Mouse (Mus musculus) neural tube, embryonic 14.5 days (tissue): Measurements from ENCODE around the gene Lhx4. TPM values are rescaled to one million over a fixed set of nuclear protein-coding genes. Genes with fewer than 3 reads are reported as not detected.

Source experiments
- ATAC-seq: fragments of 200-750 bp; cut with Nextera tagmentation; 2 replicates; pipeline ENCODE4 v1.8.0; 2017; ENCODE audit warnings: low read depth, mild to moderate bottlenecking, moderate TSS enrichment, moderate library complexity
- H3K27ac ChIP-seq: fragments of 300-500 bp; sonication (generic); 2 replicates; pipeline ENCODE4 v1.5.1; 2014; ENCODE audit warnings: low read depth, mild to moderate bottlenecking, control low read depth, low read length, moderate library complexity, mixed read lengths
- H3K27me3 ChIP-seq: fragments of 300-500 bp; sonication (generic); 2 replicates; pipeline ENCODE4 v1.6.1; 2014; ENCODE audit warnings: low read length; ENCODE audit not compliant: control insufficient read depth, insufficient read depth
- H3K36me3 ChIP-seq: fragments of 300-500 bp; sonication (generic); 2 replicates; pipeline ENCODE4 v1.6.1; 2014; ENCODE audit warnings: low read length, mixed read lengths; ENCODE audit not compliant: control insufficient read depth, insufficient read depth
- H3K4me1 ChIP-seq: fragments of 300-500 bp; sonication (generic); 2 replicates; pipeline ENCODE4 v1.6.1; 2014; ENCODE audit warnings: low read length; ENCODE audit not compliant: control insufficient read depth, insufficient read depth
- H3K4me2 ChIP-seq: fragments of 300-500 bp; sonication (generic); 2 replicates; pipeline ENCODE4 v1.6.1; 2014; ENCODE audit warnings: mild to moderate bottlenecking, low read depth, low read length, control low read depth
- H3K4me3 ChIP-seq: fragments of 300-500 bp; sonication (generic); 2 replicates; pipeline ENCODE4 v1.5.1; 2014; ENCODE audit warnings: low read depth, low read length, control low read depth, mixed read lengths
- H3K9ac ChIP-seq: fragments of 300-500 bp; sonication (generic); replicated peaks from 2 replicates; pipeline ENCODE4 v1.6.1; 2014; ENCODE audit warnings: low read depth, mild to moderate bottlenecking, control low read depth, low read length, mixed read lengths
- H3K9me3 ChIP-seq: fragments of 300-500 bp; sonication (generic); 2 replicates; pipeline ENCODE4 v1.6.1; 2016; ENCODE audit warnings: low read length; ENCODE audit not compliant: control insufficient read depth
- WGBS: fragments of 180-500 bp; shearing (Covaris S2); extraction: QIAGEN DNeasy Blood & Tissue Kit; methylation state at CpG from one replicate; pipeline ENCODE4 v1.1.7; 2014; 5-methylcytosine and 5-hydroxymethylcytosine counted together
- polyA plus RNA-seq: library from polyadenylated mRNA; unstranded; fragments of >200 nt; fragmentation: Nextera tagmentation; extraction: Ambion mirVana; gene quantifications from 2 replicates; pipeline ENCODE4 v1.2.1, GENCODE M21; 2014

The Lhx4 gene
- polyA plus RNA-seq, 1 experiment from 2014 or later: 4.7 TPM

DNA sequence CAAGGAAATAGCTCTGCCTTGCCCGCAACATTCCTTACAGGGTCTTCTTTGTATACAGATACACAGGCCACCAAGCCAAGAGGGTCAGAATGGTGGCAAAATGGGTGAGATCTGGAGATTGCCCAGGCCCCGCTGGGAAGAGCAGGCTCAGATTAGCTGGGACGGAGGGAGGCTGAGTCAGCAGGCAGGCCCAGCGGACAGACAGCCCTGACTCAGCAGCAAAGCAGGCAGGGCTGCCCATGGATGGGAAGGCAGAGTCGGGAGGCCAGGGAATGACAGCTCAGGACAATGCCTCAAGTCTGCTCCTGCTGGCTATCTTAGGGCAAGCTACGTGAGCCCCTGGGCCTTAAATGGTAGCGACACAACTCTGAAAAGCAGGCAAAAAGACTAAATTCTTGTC is 34.4 kb upstream of the Lhx4 start:
- Histone ChIP-seq H3K27me3 (peaks cover 2% of the 10 kb centered on the region; the same call in 1 of the 2 replicates), H3K4me3 (no peak overlapping the region), H3K9me3 (no peaks in the 10 kb centered on the region), H3K36me3 (peaks cover 16% of the 10 kb centered on the region), H3K27ac (no peak overlapping the region), H3K9ac (no peak overlapping the region), H3K4me2 (no peak overlapping the region), H3K4me1 (peaks cover 9% of the 10 kb centered on the region)
- ATAC-seq: no peak
- 59% methylated on average over 7 of the region's 7 CpGs for WGBS

- Histone ChIP-seq H3K4me3 (no peak overlapping the region), H3K4me1 (no peaks in the 10 kb centered on the region), H3K9ac (no peak overlapping the region), H3K9me3 (no peaks in the 10 kb centered on the region), H3K27ac (no peak overlapping the region), H3K4me2 (no peak overlapping the region), H3K36me3 (peaks cover 16% of the 10 kb centered on the region), H3K27me3 (peaks cover 2% of the 10 kb centered on the region; the same call in 1 of the 2 replicates)
- ATAC-seq: peak; percentile 49; the same call in 1 of the 2 replicates
- WGBS: 32% methylated on average over 19 of the region's 19 CpGs
These were observed 33.1 kb upstream of the Lhx4 start for GRCm38 (mm10) chr1:155784343-155785205.

GRCm38 (mm10) chr1:155782382-155782781 is 30.9 kb upstream of the Lhx4 start:
- 89% methylated on average over 5 of the region's 5 CpGs for WGBS
- Histone ChIP-seq H3K27me3 (peaks cover 5% of the 10 kb centered on the region), H3K4me2 (no peak overlapping the region), H3K27ac (no peak overlapping the region), H3K9ac (no peak overlapping the region), H3K4me3 (no peak overlapping the region), H3K9me3 (no peaks in the 10 kb centered on the region), H3K36me3 (peaks cover 6% of the 10 kb centered on the region; the same call in 1 of the 2 replicates), H3K4me1 (no peaks in the 10 kb centered on the region)
- ATAC-seq: no peak

GRCm38 (mm10) chr1:155777641-155778625 is 26.4 kb upstream of the Lhx4 start:
- no peak overlapping the region for H3K27ac ChIP-seq
- WGBS: 74% methylated on average over 14 of the region's 14 CpGs
- no peaks in the 10 kb centered on the region for H3K4me1 ChIP-seq
- H3K9me3 ChIP-seq: no peaks in the 10 kb centered on the region
- H3K27me3 ChIP-seq: peaks cover 5% of the 10 kb centered on the region
- H3K9ac ChIP-seq: no peak overlapping the region
- H3K4me3 ChIP-seq: no peak overlapping the region
- ATAC-seq: no peak
- H3K4me2 ChIP-seq: no peak overlapping the region
- H3K36me3 ChIP-seq: peaks cover 6% of the 10 kb centered on the region; the same call in 1 of the 2 replicates

- H3K27ac ChIP-seq: no peak overlapping the region
- no peak overlapping the region for H3K9ac ChIP-seq
- ATAC-seq: peak; percentile 86
- peaks cover 19% of the 10 kb centered on the region for H3K27me3 ChIP-seq
- no peaks in the 10 kb centered on the region for H3K9me3 ChIP-seq
- 23% methylated on average over 12 of the region's 12 CpGs for WGBS
- no peaks in the 10 kb centered on the region for H3K4me1 ChIP-seq
- H3K4me3 ChIP-seq: no peak overlapping the region
- H3K4me2 ChIP-seq: no peak overlapping the region
- no peaks in the 10 kb centered on the region for H3K36me3 ChIP-seq
These were observed 7.7 kb upstream of the Lhx4 start for GRCm38 (mm10) chr1:155759167-155759566.

GRCm38 (mm10) chr1:155758711-155759110 is 7.2 kb upstream of the Lhx4 start:
- Histone ChIP-seq H3K4me2 (no peak overlapping the region), H3K4me1 (no peaks in the 10 kb centered on the region), H3K27me3 (peaks cover 22% of the 10 kb centered on the region), H3K9ac (no peak overlapping the region), H3K4me3 (no peak overlapping the region), H3K36me3 (no peaks in the 10 kb centered on the region), H3K9me3 (no peaks in the 10 kb centered on the region), H3K27ac (no peak overlapping the region)
- ATAC-seq: no peak
- 74% methylated on average over 4 of the region's 4 CpGs for WGBS

- Histone ChIP-seq H3K9ac (no peak overlapping the region), H3K36me3 (no peaks in the 10 kb centered on the region), H3K4me3 (no peak overlapping the region), H3K9me3 (no peaks in the 10 kb centered on the region), H3K27ac (no peak overlapping the region), H3K4me1 (no peaks in the 10 kb centered on the region), H3K4me2 (no peak overlapping the region), H3K27me3 (peaks cover 22% of the 10 kb centered on the region)
- no peak for ATAC-seq
- WGBS: 44% methylated on average over 7 of the region's 7 CpGs
These were observed 6.1 kb upstream of the Lhx4 start for GRCm38 (mm10) chr1:155757621-155758020.

GRCm38 (mm10) chr1:155753411-155753810 is 1.9 kb upstream of the Lhx4 start:
- ATAC-seq: no peak
- 79% methylated on average over 9 of the region's 9 CpGs for WGBS
- no peaks in the 10 kb centered on the region for H3K4me1 ChIP-seq

More at GRCm38 (mm10) chr1:155753411-155753810, 1.9 kb upstream of the Lhx4 start:
- Histone ChIP-seq H3K36me3 (no peaks in the 10 kb centered on the region), H3K27me3 (peaks cover 31% of the 10 kb centered on the region), H3K4me2 (no peak overlapping the region), H3K9ac (no peak overlapping the region), H3K27ac (no peak overlapping the region), H3K4me3 (no peak overlapping the region), H3K9me3 (no peaks in the 10 kb centered on the region)
